Mouse (Mus musculus): ENCODE measurements around the gene Hat1. TPM values are rescaled to one million over a fixed set of nuclear protein-coding genes. Genes with fewer than 3 reads are reported as not detected.

Hat1 gene
- polyA plus RNA-seq, 1 experiment from 2014 or later: 121 TPM

DNA sequence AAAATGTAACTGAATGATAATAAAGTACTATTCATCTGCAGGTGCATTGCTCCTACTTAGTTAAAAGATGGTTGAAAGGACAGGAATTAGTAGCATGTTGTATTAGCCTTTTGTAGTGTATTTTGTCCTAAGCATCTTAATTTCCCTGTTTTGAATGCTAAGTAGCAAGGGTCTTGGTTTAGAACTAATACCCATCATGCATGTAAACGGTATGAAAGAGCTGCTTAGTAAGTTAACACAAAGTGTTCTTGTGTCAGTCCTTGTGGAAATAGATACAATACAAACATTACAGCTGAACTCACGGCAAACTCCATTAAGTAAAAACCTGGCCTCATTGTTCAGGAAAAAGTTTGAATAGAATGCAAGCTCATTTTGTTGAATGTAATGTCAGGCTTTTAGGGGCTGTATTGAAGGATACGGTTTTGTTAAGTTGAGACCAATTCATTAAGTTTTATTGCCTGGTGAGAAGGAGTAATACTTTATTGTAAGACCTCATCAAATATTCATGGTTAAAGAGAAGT is 30.1 kb downstream of the Hat1 start:
- H3K4me2 ChIP-seq (ENCODE audit: low read depth, low read length): no peak overlapping the region
- H3K4me1 ChIP-seq (ENCODE audit: control insufficient read depth, insufficient read depth, low read length): no peaks in the 10 kb centered on the region
- H3K36me3 ChIP-seq (ENCODE audit: control insufficient read depth, insufficient read depth): peaks cover 18% of the 10 kb centered on the region
- no peak overlapping the region for H3K9ac ChIP-seq (ENCODE audit: low read length)
- H3K4me3 ChIP-seq (ENCODE audit: low read length): no peak overlapping the region
- no peak for ATAC-seq (replicated peaks; ENCODE audit: extremely low read depth, insufficient read depth, low FRiP score)
- H3K27ac ChIP-seq (ENCODE audit: low read length): no peak overlapping the region
- 83% methylated on average over 3 of the region's 3 CpGs for WGBS
- H3K9me3 ChIP-seq (replicated peaks; ENCODE audit: control insufficient read depth, low read length): no peaks in the 10 kb centered on the region
- H3K27me3 ChIP-seq (ENCODE audit: control insufficient read depth, insufficient read depth, low read length): no peaks in the 10 kb centered on the region

DNA sequence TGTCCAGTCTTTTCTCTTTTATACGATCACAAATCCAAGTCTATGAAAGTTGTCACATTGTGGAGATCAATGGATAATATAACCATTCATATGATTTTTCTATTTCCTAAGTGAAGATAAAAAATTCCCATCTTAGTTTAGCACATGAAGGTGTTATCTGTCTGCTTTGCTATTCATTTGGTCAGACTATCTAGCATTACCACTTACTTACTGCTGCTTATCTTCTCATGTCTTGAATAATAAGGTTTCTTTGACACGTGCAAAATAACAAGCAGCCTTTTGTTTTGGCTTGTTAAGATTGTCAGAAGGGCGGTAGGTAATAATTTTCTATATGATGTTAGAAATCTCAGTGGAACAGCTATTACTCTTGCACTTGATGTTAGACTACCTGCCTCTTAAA is 30.6 kb downstream of the Hat1 start:
- WGBS: 85% methylated on average over 3 of the region's 3 CpGs
- no peak overlapping the region for H3K9ac ChIP-seq (ENCODE audit: low read length)
- peaks cover 20% of the 10 kb centered on the region for H3K36me3 ChIP-seq (ENCODE audit: control insufficient read depth, insufficient read depth)

DNA sequence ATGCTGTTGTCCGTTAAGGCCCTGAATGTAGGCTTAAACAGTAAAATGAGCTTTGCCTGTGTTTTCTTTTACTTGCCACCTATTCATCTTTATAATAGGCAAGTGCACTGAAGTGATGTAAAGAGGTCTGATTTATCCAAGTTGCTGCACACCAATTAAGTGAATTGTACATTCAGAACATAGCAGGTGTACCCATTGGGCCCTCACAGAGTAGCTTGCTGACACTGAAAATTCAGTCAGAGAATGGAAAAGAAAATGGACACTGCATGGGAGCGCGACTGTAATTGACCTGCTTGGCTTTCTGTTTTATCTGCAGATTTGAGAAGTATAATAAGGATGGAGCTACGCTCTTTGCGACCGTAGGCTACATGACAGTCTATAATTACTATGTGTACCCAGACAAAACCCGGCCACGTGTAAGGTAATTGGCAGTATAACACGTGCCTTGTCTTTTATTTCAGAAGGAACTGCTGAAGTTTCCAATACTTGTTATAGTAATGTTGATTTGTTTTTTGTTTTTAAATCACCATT is 32.2 kb downstream of the Hat1 start:
- WGBS: 93% methylated on average over 9 of the region's 9 CpGs
- H3K4me1 ChIP-seq (ENCODE audit: control insufficient read depth, insufficient read depth, low read length): peaks cover 2% of the 10 kb centered on the region; the same call in 1 of the 2 replicates
- H3K27ac ChIP-seq (ENCODE audit: low read length): no peak overlapping the region
- no peak for ATAC-seq (replicated peaks; ENCODE audit: extremely low read depth, insufficient read depth, low FRiP score)
- H3K9me3 ChIP-seq (replicated peaks; ENCODE audit: control insufficient read depth, low read length): no peaks in the 10 kb centered on the region
- H3K36me3 ChIP-seq (ENCODE audit: control insufficient read depth, insufficient read depth): peaks cover 22% of the 10 kb centered on the region
- H3K4me2 ChIP-seq (ENCODE audit: low read depth, low read length): no peak overlapping the region
- no peak overlapping the region for H3K4me3 ChIP-seq (ENCODE audit: low read length)
- H3K9ac ChIP-seq (ENCODE audit: low read length): no peak overlapping the region
- H3K27me3 ChIP-seq (ENCODE audit: control insufficient read depth, insufficient read depth, low read length): no peaks in the 10 kb centered on the region

More for the DNA sequence above, 30.6 kb downstream of the Hat1 start:
- ATAC-seq (replicated peaks; ENCODE audit: extremely low read depth, insufficient read depth, low FRiP score): no peak
- Histone ChIP-seq H3K9me3 (replicated peaks; ENCODE audit: control insufficient read depth, low read length) (no peaks in the 10 kb centered on the region), H3K4me3 (ENCODE audit: low read length) (no peak overlapping the region), H3K27ac (ENCODE audit: low read length) (no peak overlapping the region), H3K4me2 (ENCODE audit: low read depth, low read length) (no peak overlapping the region), H3K27me3 (ENCODE audit: control insufficient read depth, insufficient read depth, low read length) (no peaks in the 10 kb centered on the region), H3K4me1 (ENCODE audit: control insufficient read depth, insufficient read depth, low read length) (no peaks in the 10 kb centered on the region)

DNA sequence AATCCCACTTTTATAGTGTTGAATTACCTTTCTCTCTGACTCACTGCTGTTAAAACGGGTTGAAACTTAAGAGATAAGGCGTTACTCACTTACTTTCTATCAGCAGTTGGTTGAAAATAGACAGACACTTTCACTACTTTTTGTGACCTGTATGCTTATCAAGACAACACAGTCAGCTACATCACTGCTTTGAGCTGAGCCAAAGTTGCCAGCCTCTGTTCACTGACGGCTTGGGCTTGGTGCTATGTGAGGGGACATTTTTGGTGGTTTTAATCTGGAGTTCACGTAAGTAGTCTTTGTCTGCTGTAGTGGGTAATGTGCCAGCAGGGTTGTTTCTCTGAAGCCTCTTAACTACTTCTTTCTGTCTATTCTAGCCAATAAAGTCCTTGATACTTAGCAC is 35.8 kb downstream of the Hat1 start:
- Histone ChIP-seq H3K27ac (ENCODE audit: low read length) (peak overlapping the region; percentile 17), H3K4me1 (ENCODE audit: control insufficient read depth, insufficient read depth, low read length) (peaks cover 2% of the 10 kb centered on the region; the same call in 1 of the 2 replicates), H3K4me2 (ENCODE audit: low read depth, low read length) (no peak overlapping the region), H3K36me3 (ENCODE audit: control insufficient read depth, insufficient read depth) (peaks cover 29% of the 10 kb centered on the region), H3K9me3 (replicated peaks; ENCODE audit: control insufficient read depth, low read length) (no peaks in the 10 kb centered on the region), H3K4me3 (ENCODE audit: low read length) (no peak overlapping the region), H3K27me3 (ENCODE audit: control insufficient read depth, insufficient read depth, low read length) (no peaks in the 10 kb centered on the region), H3K9ac (ENCODE audit: low read length) (no peak overlapping the region)
- ATAC-seq (replicated peaks; ENCODE audit: extremely low read depth, insufficient read depth, low FRiP score): peak; percentile 83
- WGBS: 38% methylated on average over 4 of the region's 4 CpGs

DNA sequence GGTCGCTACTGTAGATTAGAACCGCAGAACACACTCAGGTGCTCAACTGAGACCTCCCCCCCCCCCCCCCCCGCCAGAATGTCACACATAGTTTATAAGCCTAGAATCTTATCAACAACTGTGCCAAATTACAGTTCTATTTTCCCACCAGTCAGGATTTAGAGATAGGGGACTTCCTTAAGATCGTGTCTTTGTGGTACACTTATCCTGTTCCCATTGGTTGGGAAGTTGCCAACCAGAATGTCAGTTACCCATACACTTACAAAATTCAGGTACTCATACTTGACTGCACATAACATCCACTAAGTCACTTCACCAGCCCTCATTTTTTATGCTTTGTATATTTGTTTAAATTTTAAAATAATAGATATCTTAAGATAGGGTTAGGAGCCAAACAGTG is 46.7 kb downstream of the Hat1 start:
- H3K27me3 ChIP-seq (ENCODE audit: control insufficient read depth, insufficient read depth, low read length): no peaks in the 10 kb centered on the region
- peaks cover 37% of the 10 kb centered on the region for H3K36me3 ChIP-seq (ENCODE audit: control insufficient read depth, insufficient read depth)
- H3K4me1 ChIP-seq (ENCODE audit: control insufficient read depth, insufficient read depth, low read length): no peaks in the 10 kb centered on the region
- 85% methylated on average over 3 of the region's 4 CpGs for WGBS
- H3K9ac ChIP-seq (ENCODE audit: low read length): no peak overlapping the region
- no peak for ATAC-seq (replicated peaks; ENCODE audit: extremely low read depth, insufficient read depth, low FRiP score)
- H3K4me2 ChIP-seq (ENCODE audit: low read depth, low read length): no peak overlapping the region
- H3K27ac ChIP-seq (ENCODE audit: low read length): no peak overlapping the region
- H3K4me3 ChIP-seq (ENCODE audit: low read length): no peak overlapping the region
- no peaks in the 10 kb centered on the region for H3K9me3 ChIP-seq (replicated peaks; ENCODE audit: control insufficient read depth, low read length)

DNA sequence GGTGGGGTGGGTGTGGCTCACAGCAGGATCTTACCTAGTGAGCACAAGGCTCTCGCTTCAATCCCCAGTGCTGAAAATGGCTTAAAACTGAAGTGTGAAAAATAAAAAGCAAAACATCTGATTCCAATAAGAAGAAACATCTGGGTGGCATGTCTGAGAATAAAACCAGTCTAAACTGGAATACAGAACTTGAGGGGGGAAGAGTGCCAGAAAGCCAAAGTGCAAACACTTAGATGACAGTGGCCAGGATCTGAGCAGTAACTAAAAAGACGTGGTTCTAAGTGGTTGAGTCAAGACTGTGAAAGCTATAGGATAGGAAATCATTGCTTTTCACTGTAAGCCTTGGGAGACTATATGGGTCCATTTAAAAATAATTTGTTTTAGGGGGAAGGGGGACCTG is 54.6 kb downstream of the Hat1 start:
- no peak overlapping the region for H3K4me3 ChIP-seq (ENCODE audit: low read length)
- no peak overlapping the region for H3K9ac ChIP-seq (ENCODE audit: low read length)
- ATAC-seq (replicated peaks; ENCODE audit: extremely low read depth, insufficient read depth, low FRiP score): no peak
- no peaks in the 10 kb centered on the region for H3K4me1 ChIP-seq (ENCODE audit: control insufficient read depth, insufficient read depth, low read length)
- H3K36me3 ChIP-seq (ENCODE audit: control insufficient read depth, insufficient read depth): peaks cover 17% of the 10 kb centered on the region
- no peak overlapping the region for H3K27ac ChIP-seq (ENCODE audit: low read length)
- H3K9me3 ChIP-seq (replicated peaks; ENCODE audit: control insufficient read depth, low read length): no peaks in the 10 kb centered on the region
- no peak overlapping the region for H3K4me2 ChIP-seq (ENCODE audit: low read depth, low read length)
- 31% methylated on average over 2 of the region's 2 CpGs for WGBS
- no peaks in the 10 kb centered on the region; the same call in 1 of the 2 replicates for H3K27me3 ChIP-seq (ENCODE audit: control insufficient read depth, insufficient read depth, low read length)

DNA sequence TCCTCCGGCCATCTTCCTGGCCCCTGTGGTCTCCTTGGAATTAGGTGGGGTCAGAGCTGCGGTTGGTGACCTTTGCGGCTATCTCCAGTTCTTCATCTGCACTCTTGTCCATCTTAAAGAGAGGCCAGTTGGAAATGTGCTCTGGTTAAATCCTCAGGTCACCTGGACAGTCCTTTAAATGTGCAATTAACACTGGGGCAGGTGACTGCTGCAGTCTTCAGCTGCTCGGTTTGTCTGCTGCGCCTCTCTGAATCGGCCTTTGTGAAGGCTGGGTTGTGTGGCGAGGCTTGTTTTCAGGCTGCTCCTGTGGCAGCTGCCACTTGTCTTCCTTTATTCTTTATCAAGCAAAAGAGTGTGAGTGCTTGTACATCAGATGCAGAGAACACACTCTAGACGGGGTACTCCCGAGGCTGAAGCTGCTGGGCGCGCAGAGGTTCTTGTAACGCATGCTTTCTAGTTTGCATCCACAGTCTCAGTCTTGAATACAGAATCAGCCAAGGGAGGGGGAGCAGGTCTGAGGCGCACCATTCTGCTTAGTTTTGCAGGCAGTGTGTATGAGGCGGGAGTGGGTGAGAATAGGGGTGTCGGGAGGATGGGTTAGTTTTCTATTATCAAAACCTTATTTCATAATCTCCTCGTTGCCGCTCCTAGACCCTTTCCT is 56.9 kb downstream of the Hat1 start:
- 52% methylated on average over 17 of the region's 17 CpGs for WGBS
- Histone ChIP-seq H3K4me3 (ENCODE audit: low read length) (no peak overlapping the region), H3K4me1 (ENCODE audit: control insufficient read depth, insufficient read depth, low read length) (no peaks in the 10 kb centered on the region), H3K4me2 (ENCODE audit: low read depth, low read length) (no peak overlapping the region), H3K27me3 (ENCODE audit: control insufficient read depth, insufficient read depth, low read length) (no peaks in the 10 kb centered on the region; the same call in 1 of the 2 replicates), H3K9me3 (replicated peaks; ENCODE audit: control insufficient read depth, low read length) (no peaks in the 10 kb centered on the region), H3K9ac (ENCODE audit: low read length) (no peak overlapping the region), H3K27ac (ENCODE audit: low read length) (no peak overlapping the region), H3K36me3 (ENCODE audit: control insufficient read depth, insufficient read depth) (peaks cover 6% of the 10 kb centered on the region)
- ATAC-seq (replicated peaks; ENCODE audit: extremely low read depth, insufficient read depth, low FRiP score): no peak

DNA sequence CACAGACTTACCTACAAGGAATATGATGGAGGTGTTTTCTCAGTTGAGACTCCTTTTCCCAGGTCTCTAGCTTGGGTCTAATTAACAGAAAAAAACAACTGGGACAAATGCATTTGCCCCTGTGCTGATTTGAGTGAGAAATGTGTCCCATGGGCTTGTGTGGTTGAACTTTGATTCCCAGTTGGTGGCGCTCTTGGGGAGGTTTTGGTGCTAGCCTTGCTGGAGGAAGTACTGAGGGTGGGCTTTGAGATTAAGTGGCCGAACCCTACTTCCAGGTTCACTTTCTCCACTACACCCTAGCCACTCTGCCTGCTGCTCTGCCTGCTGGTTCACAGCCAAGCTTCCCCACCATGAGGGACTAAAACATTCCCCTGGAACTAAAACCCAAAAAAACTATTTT is 60.8 kb downstream of the Hat1 start:
- no peak overlapping the region for H3K4me2 ChIP-seq (ENCODE audit: low read depth, low read length)
- no peaks in the 10 kb centered on the region for H3K9me3 ChIP-seq (replicated peaks; ENCODE audit: control insufficient read depth, low read length)
- H3K36me3 ChIP-seq (ENCODE audit: control insufficient read depth, insufficient read depth): no peaks in the 10 kb centered on the region
- H3K4me1 ChIP-seq (ENCODE audit: control insufficient read depth, insufficient read depth, low read length): peaks cover 2% of the 10 kb centered on the region; the same call in 1 of the 2 replicates
- H3K27me3 ChIP-seq (ENCODE audit: control insufficient read depth, insufficient read depth, low read length): peaks cover 5% of the 10 kb centered on the region; the same call in 1 of the 2 replicates
- no peak for ATAC-seq (replicated peaks; ENCODE audit: extremely low read depth, insufficient read depth, low FRiP score)
- no peak overlapping the region for H3K27ac ChIP-seq (ENCODE audit: low read length)
- 9% methylated on average over 2 of the region's 2 CpGs for WGBS
- no peak overlapping the region for H3K9ac ChIP-seq (ENCODE audit: low read length)
- H3K4me3 ChIP-seq (ENCODE audit: low read length): no peak overlapping the region

DNA sequence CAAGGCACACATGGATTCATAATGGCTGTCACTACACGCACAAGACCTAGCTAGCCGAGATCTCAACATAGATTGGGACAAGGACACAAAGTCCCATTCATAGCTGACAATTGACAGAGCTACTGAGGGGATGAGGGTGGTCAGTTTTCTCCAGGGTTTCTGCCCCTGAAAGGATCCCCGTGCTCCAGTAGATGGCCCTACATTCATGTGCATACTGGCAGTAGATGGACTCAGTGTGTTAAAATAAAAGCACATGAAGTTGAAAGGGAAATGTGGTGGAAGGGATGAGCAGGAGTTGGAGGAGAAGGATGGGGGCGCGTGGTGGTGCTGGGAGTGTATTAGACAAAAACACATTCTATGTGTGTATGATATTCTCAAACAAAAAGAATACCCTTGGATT is 63.0 kb downstream of the Hat1 start:
- no peak overlapping the region for H3K4me2 ChIP-seq (ENCODE audit: low read depth, low read length)
- no peak overlapping the region for H3K4me3 ChIP-seq (ENCODE audit: low read length)
- H3K9ac ChIP-seq (ENCODE audit: low read length): no peak overlapping the region
- H3K27me3 ChIP-seq (ENCODE audit: control insufficient read depth, insufficient read depth, low read length): peaks cover 5% of the 10 kb centered on the region; the same call in 1 of the 2 replicates
- ATAC-seq (replicated peaks; ENCODE audit: extremely low read depth, insufficient read depth, low FRiP score): no peak
- H3K36me3 ChIP-seq (ENCODE audit: control insufficient read depth, insufficient read depth): no peaks in the 10 kb centered on the region
- 62% methylated on average over 5 of the region's 5 CpGs for WGBS
- H3K9me3 ChIP-seq (replicated peaks; ENCODE audit: control insufficient read depth, low read length): no peaks in the 10 kb centered on the region
- no peak overlapping the region for H3K27ac ChIP-seq (ENCODE audit: low read length)
- peaks cover 2% of the 10 kb centered on the region; the same call in 1 of the 2 replicates for H3K4me1 ChIP-seq (ENCODE audit: control insufficient read depth, insufficient read depth, low read length)

All from heart, embryonic 16.5 days (tissue).